Mouse (Mus musculus) forebrain, embryonic 13.5 days (tissue): ENCODE results near the gene Gm10681. TPM values are rescaled to one million over a fixed set of nuclear protein-coding genes. Genes with fewer than 3 reads are reported as not detected.
"Not testable (repeated sequence)": the region's sequence is repeated elsewhere in the genome, so short reads cannot be mapped to it uniquely, and the experiment has no call there.

Experiments
- ATAC-seq: fragments of 200-750 bp; cut with Nextera tagmentation; 2 replicates; pipeline ENCODE4 v1.8.0; 2017
- H3K27ac ChIP-seq: fragments of 300-500 bp; sonication (generic); 2 replicates; pipeline ENCODE4 v1.5.1; 2015; ENCODE audit warnings: inconsistent platforms, mild to moderate bottlenecking, moderate library complexity
- H3K27me3 ChIP-seq: fragments of 300-500 bp; sonication (generic); 2 replicates; pipeline ENCODE4 v1.6.1; 2015; ENCODE audit warnings: mild to moderate bottlenecking, inconsistent platforms
- H3K36me3 ChIP-seq: fragments of 300-500 bp; sonication (generic); 2 replicates; pipeline ENCODE4 v1.6.1; 2015; ENCODE audit warnings: mild to moderate bottlenecking, inconsistent platforms; ENCODE audit not compliant: poor library complexity, severe bottlenecking
- H3K4me1 ChIP-seq: fragments of 300-500 bp; sonication (generic); 2 replicates; pipeline ENCODE4 v1.6.1; 2015; ENCODE audit warnings: inconsistent platforms
- H3K4me2 ChIP-seq: fragments of 300-500 bp; sonication (generic); 2 replicates; pipeline ENCODE4 v1.6.1; 2015; ENCODE audit warnings: inconsistent platforms, mild to moderate bottlenecking, moderate library complexity
- H3K4me3 ChIP-seq: fragments of 300-500 bp; sonication (generic); 2 replicates; pipeline ENCODE4 v1.5.1; 2015; ENCODE audit warnings: mild to moderate bottlenecking, inconsistent platforms
- H3K9ac ChIP-seq: fragments of 300-500 bp; sonication (generic); 2 replicates; pipeline ENCODE4 v1.6.1; 2015; ENCODE audit warnings: mild to moderate bottlenecking, inconsistent platforms
- H3K9me3 ChIP-seq: fragments of 300-500 bp; sonication (generic); replicated peaks from 2 replicates; pipeline ENCODE4 v1.6.1; 2016; ENCODE audit warnings: inconsistent platforms
- WGBS: fragments of 180-500 bp; shearing (Covaris S2); methylation state at CpG from one replicate; pipeline ENCODE4 v1.1.7; 2015; 5-methylcytosine and 5-hydroxymethylcytosine counted together
- polyA plus RNA-seq: library from polyadenylated mRNA; unstranded; fragments of >200 nt; fragmentation: Nextera tagmentation; extraction: Ambion mirVana; gene quantifications from 2 replicates; pipeline ENCODE4 v1.2.1, GENCODE M21; 2015

The Gm10681 gene
- not detected in 2 replicates for polyA plus RNA-seq

- no peak for ATAC-seq
- Histone ChIP-seq H3K4me1 (no peaks in the 10 kb centered on the region), H3K36me3 (no peaks in the 10 kb centered on the region), H3K27ac (no peak within 1 kb of the TSS), H3K4me2 (no peak within 1 kb of the TSS), H3K27me3 (no peaks in the 10 kb centered on the region), H3K4me3 (no peak within 1 kb of the TSS), H3K9me3 (no peaks in the 10 kb centered on the region), H3K9ac (no peak within 1 kb of the TSS)
Observed at GRCm38 (mm10) chr3:98588707-98589106, at the start of gene Gm10681. Gm10681 (minus strand) TSS chr3:98588807.

GRCm38 (mm10) chr3:98635145-98635544 lies 46.5 kb upstream of the Gm10681 start:
- no peak for ATAC-seq
- Histone ChIP-seq H3K4me3 (no peak overlapping the region), H3K4me1 (no peaks in the 10 kb centered on the region), H3K36me3 (no peaks in the 10 kb centered on the region), H3K4me2 (no peak overlapping the region), H3K9ac (no peak overlapping the region), H3K27ac (no peak overlapping the region), H3K9me3 (no peaks in the 10 kb centered on the region), H3K27me3 (no peaks in the 10 kb centered on the region)
- WGBS = 87% methylated on average over 1 of the region's 1 CpGs

GRCm38 (mm10) chr3:98630152-98630551 lies 41.5 kb upstream of the Gm10681 start, which contains the start of gene Hsd3b5:
Hsd3b5 (minus strand) TSS chr3:98630252.
- no peak within 1 kb of the TSS for H3K4me2 ChIP-seq
- no peaks in the 10 kb centered on the region for H3K9me3 ChIP-seq
- H3K4me1 ChIP-seq = no peaks in the 10 kb centered on the region
- no peak within 1 kb of the TSS for H3K9ac ChIP-seq
- H3K4me3 ChIP-seq = no peak within 1 kb of the TSS
- no peaks in the 10 kb centered on the region for H3K27me3 ChIP-seq
- no peaks in the 10 kb centered on the region for H3K36me3 ChIP-seq
- no peak within 1 kb of the TSS for H3K27ac ChIP-seq
- no peak for ATAC-seq

- no peaks in the 10 kb centered on the region for H3K27me3 ChIP-seq
- no peaks in the 10 kb centered on the region for H3K36me3 ChIP-seq
- H3K4me1 ChIP-seq = no peaks in the 10 kb centered on the region
- H3K9ac ChIP-seq = no peak overlapping the region
- WGBS = 90% methylated on average over 3 of the region's 3 CpGs
- ATAC-seq = no peak
- no peak overlapping the region for H3K27ac ChIP-seq
- H3K4me3 ChIP-seq = no peak overlapping the region
- H3K4me2 ChIP-seq = no peak overlapping the region
- no peaks in the 10 kb centered on the region for H3K9me3 ChIP-seq
Observed at GRCm38 (mm10) chr3:98629633-98630032, 41.0 kb upstream of the Gm10681 start.

- not testable (repeated sequence) for H3K9ac ChIP-seq, H3K27ac ChIP-seq, ATAC-seq, H3K9me3 ChIP-seq, H3K4me2 ChIP-seq, H3K4me1 ChIP-seq, H3K4me3 ChIP-seq, H3K27me3 ChIP-seq, H3K36me3 ChIP-seq
- 67% methylated on average over 1 of the region's 1 CpGs for WGBS
Observed at GRCm38 (mm10) chr3:98616786-98617185, 28.2 kb upstream of the Gm10681 start.

- H3K27me3 ChIP-seq, H3K9me3 ChIP-seq, H3K4me3 ChIP-seq, H3K4me2 ChIP-seq, H3K9ac ChIP-seq, H3K27ac ChIP-seq, H3K36me3 ChIP-seq, H3K4me1 ChIP-seq: not testable (repeated sequence)
- WGBS = 25% methylated on average over 2 of the region's 2 CpGs
- 0 out of 2 replicates have a peak, but pooled peaks have one; percentile 45 for ATAC-seq
Observed at GRCm38 (mm10) chr3:98616244-98616643, 27.6 kb upstream of the Gm10681 start.

- not testable (repeated sequence) for H3K4me3 ChIP-seq, H3K4me2 ChIP-seq, H3K27ac ChIP-seq, H3K4me1 ChIP-seq, H3K27me3 ChIP-seq, H3K9ac ChIP-seq, ATAC-seq, H3K36me3 ChIP-seq, H3K9me3 ChIP-seq
- 74% methylated on average over 2 of the region's 2 CpGs for WGBS
Observed at GRCm38 (mm10) chr3:98614406-98614927, 25.9 kb upstream of the Gm10681 start.

GRCm38 (mm10) chr3:98613963-98614362 lies 25.4 kb upstream of the Gm10681 start:
- no peak overlapping the region for H3K4me2 ChIP-seq
- no peaks in the 10 kb centered on the region for H3K36me3 ChIP-seq
- no peak overlapping the region for H3K27ac ChIP-seq
- H3K4me3 ChIP-seq = no peak overlapping the region
- no peaks in the 10 kb centered on the region for H3K9me3 ChIP-seq
- no peak for ATAC-seq
- no peak overlapping the region for H3K9ac ChIP-seq
- no peaks in the 10 kb centered on the region for H3K27me3 ChIP-seq
- no peaks in the 10 kb centered on the region for H3K4me1 ChIP-seq

- not testable (repeated sequence) for H3K9ac ChIP-seq, H3K4me2 ChIP-seq, H3K4me3 ChIP-seq, H3K27ac ChIP-seq, H3K9me3 ChIP-seq, ATAC-seq, H3K4me1 ChIP-seq, H3K27me3 ChIP-seq, H3K36me3 ChIP-seq
Observed at GRCm38 (mm10) chr3:98613540-98613939, 24.9 kb upstream of the Gm10681 start.

GRCm38 (mm10) chr3:98587721-98588120 lies 886 bp downstream of the Gm10681 start:
- Histone ChIP-seq H3K27me3 (no peaks in the 10 kb centered on the region), H3K9ac (no peak overlapping the region), H3K36me3 (no peaks in the 10 kb centered on the region), H3K4me3 (no peak overlapping the region), H3K27ac (no peak overlapping the region), H3K9me3 (no peaks in the 10 kb centered on the region), H3K4me2 (no peak overlapping the region), H3K4me1 (no peaks in the 10 kb centered on the region)
- WGBS = 77% methylated on average over 2 of the region's 2 CpGs
- no peak for ATAC-seq

GRCm38 (mm10) chr3:98582622-98583021 lies 6.0 kb downstream of the Gm10681 start:
- ATAC-seq, H3K27ac ChIP-seq, H3K4me2 ChIP-seq, H3K27me3 ChIP-seq, H3K4me1 ChIP-seq, H3K9me3 ChIP-seq, H3K36me3 ChIP-seq, H3K4me3 ChIP-seq, H3K9ac ChIP-seq: not testable (repeated sequence)

GRCm38 (mm10) chr3:98582202-98582601 lies 6.4 kb downstream of the Gm10681 start:
- not testable (repeated sequence) for H3K36me3 ChIP-seq, H3K9me3 ChIP-seq, H3K27me3 ChIP-seq, H3K9ac ChIP-seq, H3K4me3 ChIP-seq, H3K4me1 ChIP-seq, H3K27ac ChIP-seq, ATAC-seq, H3K4me2 ChIP-seq
- WGBS = no CpG with 5 or more reads among the region's 1 CpGs

GRCm38 (mm10) chr3:98581024-98581423 lies 7.6 kb downstream of the Gm10681 start:
- not testable (repeated sequence) for H3K9ac ChIP-seq, H3K4me3 ChIP-seq, H3K27ac ChIP-seq, H3K4me1 ChIP-seq, H3K36me3 ChIP-seq, H3K27me3 ChIP-seq, H3K9me3 ChIP-seq, H3K4me2 ChIP-seq
- peak; percentile 68; the same call in 1 of the 2 replicates for ATAC-seq
- WGBS = 100% methylated on average over 1 of the region's 1 CpGs
